Mouse (Mus musculus): ENCODE data around the gene Mettl25. TPM values are rescaled to one million over a fixed set of nuclear protein-coding genes. Genes with fewer than 3 reads are reported as not detected.

Mettl25 gene
- polyA plus RNA-seq, 1 experiment from 2014 or later = 11.0 TPM

DNA sequence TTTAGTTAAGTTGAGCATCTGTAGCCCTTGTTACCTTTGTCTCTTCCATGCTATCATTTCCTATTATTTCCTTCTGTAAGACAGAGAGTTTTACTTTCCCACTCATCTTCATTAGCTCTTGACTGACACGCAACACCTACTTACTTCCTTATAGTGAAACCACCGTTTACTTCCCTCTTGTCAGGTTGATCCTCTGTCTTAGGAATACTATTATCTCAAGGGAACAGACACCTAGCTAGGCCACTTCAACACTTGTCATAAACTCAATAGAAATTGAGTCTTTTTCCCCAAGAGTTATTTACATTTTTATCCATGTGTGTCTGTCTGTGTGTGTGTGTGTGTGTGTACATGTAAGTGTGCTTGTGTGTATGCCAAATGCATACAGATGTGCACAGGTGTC is 37.7 kb downstream of the Mettl25 start:
- Histone ChIP-seq H3K4me3 (ENCODE audit: control insufficient read depth in 1 of 2, insufficient read depth in 1 of 2, low read depth in 1 of 2, low read length in 2 of 2) (no peak overlapping the region), H3K27me3 (ENCODE audit: control insufficient read depth, insufficient read depth, low read length) (no peaks in the 10 kb centered on the region), H3K27ac (replicated peaks in 1 of 2; ENCODE audit: control insufficient read depth in 1 of 2, insufficient read depth in 1 of 2, low read depth in 2 of 2, low read length in 2 of 2) (no peak overlapping the region), H3K4me2 (ENCODE audit: low read length) (no peak overlapping the region), H3K36me3 (ENCODE audit: control insufficient read depth, insufficient read depth, low read length) (no peaks in the 10 kb centered on the region), H3K4me1 (ENCODE audit: control insufficient read depth in 2 of 2, insufficient read depth in 2 of 2, low read length in 2 of 2) (no peaks in the 10 kb centered on the region), H3K9ac (ENCODE audit: low read length) (no peak overlapping the region), H3K9me3 (ENCODE audit: control insufficient read depth, low read length) (no peaks in the 10 kb centered on the region)
- 86% methylated on average over 2 of the region's 2 CpGs for WGBS
- no peak for ATAC-seq (ENCODE audit: insufficient number of reproducible peaks, insufficient read depth, low FRiP score, low read depth)

DNA sequence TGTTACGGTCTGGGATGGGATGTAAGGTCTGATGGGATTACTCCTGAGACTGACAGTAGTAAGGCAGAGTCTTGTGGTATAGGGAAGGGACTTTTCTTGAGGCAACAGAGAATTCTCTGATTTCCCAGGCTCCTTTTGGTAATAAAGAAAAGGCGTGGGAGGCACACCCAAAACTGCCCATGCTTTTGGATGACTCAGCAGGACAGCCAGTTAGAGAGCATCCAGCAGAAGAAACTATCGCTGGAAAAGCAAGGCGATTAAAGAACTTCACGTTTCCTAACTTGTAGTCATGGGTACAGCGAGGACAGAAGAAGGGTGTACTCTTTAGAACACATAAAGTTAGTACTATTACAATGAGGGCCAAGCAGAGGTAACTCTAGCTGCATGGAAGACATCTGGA is 39.0 kb downstream of the Mettl25 start:
- no peak overlapping the region for H3K9ac ChIP-seq (ENCODE audit: low read length)
- no peak for ATAC-seq (ENCODE audit: insufficient number of reproducible peaks, insufficient read depth, low FRiP score, low read depth)
- H3K4me1 ChIP-seq (ENCODE audit: control insufficient read depth in 2 of 2, insufficient read depth in 2 of 2, low read length in 2 of 2) = 0 out of 4 replicates have a peak, but pooled peaks cover 0 to 4% of the 10 kb centered on the region in 2 experiments
- H3K9me3 ChIP-seq (ENCODE audit: control insufficient read depth, low read length) = no peaks in the 10 kb centered on the region
- H3K4me3 ChIP-seq (ENCODE audit: control insufficient read depth in 1 of 2, insufficient read depth in 1 of 2, low read depth in 1 of 2, low read length in 2 of 2) = no peak overlapping the region
- H3K4me2 ChIP-seq (ENCODE audit: low read length) = no peak overlapping the region
- H3K36me3 ChIP-seq (ENCODE audit: control insufficient read depth, insufficient read depth, low read length) = no peaks in the 10 kb centered on the region
- no peak overlapping the region for H3K27ac ChIP-seq (replicated peaks in 1 of 2; ENCODE audit: control insufficient read depth in 1 of 2, insufficient read depth in 1 of 2, low read depth in 2 of 2, low read length in 2 of 2)
- WGBS = 91% methylated on average over 6 of the region's 6 CpGs
- H3K27me3 ChIP-seq (ENCODE audit: control insufficient read depth, insufficient read depth, low read length) = no peaks in the 10 kb centered on the region

DNA sequence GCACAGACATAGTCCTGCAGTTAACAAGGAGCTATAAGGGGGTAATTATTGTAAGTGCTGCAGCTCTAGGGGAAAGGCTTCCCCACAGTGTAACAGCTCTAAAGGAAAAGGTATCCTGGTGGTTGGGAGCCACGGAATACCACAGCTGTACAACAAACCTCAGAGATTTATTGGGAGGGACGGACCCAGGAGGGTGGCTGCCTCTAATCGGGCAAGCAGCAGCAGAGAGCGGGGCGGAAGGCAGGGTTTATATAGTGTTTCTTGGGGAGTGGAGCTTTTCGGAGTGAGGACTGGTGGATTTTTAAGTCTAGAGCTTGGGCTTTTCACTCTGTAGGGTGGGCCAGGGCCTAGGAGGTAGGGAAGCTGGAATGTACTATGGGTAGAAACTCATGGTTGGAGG is 40.0 kb downstream of the Mettl25 start:
- no peaks in the 10 kb centered on the region for H3K9me3 ChIP-seq (ENCODE audit: control insufficient read depth, low read length)
- 88% methylated on average over 6 of the region's 6 CpGs for WGBS
- H3K4me2 ChIP-seq (ENCODE audit: low read length) = no peak overlapping the region
- no peak overlapping the region for H3K27ac ChIP-seq (replicated peaks in 1 of 2; ENCODE audit: control insufficient read depth in 1 of 2, insufficient read depth in 1 of 2, low read depth in 2 of 2, low read length in 2 of 2)
- no peaks in the 10 kb centered on the region for H3K27me3 ChIP-seq (ENCODE audit: control insufficient read depth, insufficient read depth, low read length)
- no peak for ATAC-seq (ENCODE audit: insufficient number of reproducible peaks, insufficient read depth, low FRiP score, low read depth)
- no peak overlapping the region for H3K9ac ChIP-seq (ENCODE audit: low read length)
- H3K4me1 ChIP-seq (ENCODE audit: control insufficient read depth in 2 of 2, insufficient read depth in 2 of 2, low read length in 2 of 2) = 0 out of 4 replicates have a peak, but pooled peaks cover 0 to 4% of the 10 kb centered on the region in 2 experiments
- H3K36me3 ChIP-seq (ENCODE audit: control insufficient read depth, insufficient read depth, low read length) = no peaks in the 10 kb centered on the region
- no peak overlapping the region for H3K4me3 ChIP-seq (ENCODE audit: control insufficient read depth in 1 of 2, insufficient read depth in 1 of 2, low read depth in 1 of 2, low read length in 2 of 2)

DNA sequence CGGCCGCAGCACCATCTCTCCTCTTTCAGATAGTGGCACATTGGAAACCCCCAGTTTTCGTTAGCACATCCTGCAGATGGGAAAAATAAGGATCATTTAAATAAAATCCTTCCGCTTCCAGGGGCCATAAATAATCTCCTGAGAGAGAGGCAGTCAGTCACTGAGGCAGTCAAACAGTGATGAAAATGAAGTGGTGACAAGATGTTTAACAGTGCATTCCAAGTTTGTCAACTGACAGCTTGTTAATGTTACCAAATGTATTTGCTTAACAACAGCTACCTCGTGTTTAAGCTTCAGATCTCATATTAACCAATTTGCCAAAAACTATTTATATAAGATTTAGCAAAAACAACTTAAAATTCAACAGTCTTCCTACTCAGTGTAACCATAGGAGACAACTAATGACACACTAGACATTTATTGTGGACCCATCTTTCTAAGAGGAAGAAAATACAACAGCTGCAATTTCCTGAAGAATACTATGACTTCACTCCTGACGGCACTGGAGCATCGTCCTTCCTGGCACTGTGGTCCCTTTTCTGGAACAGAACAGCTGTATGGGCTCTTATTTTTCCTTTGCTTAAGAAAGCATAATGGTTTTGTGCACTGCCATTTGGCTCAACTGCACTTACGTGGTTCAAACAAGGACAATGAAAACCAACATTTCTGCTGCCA is 43.8 kb downstream of the Mettl25 start:
- 64% methylated on average over 8 of the region's 8 CpGs for WGBS
- H3K9me3 ChIP-seq (ENCODE audit: control insufficient read depth, low read length) = no peaks in the 10 kb centered on the region

DNA sequence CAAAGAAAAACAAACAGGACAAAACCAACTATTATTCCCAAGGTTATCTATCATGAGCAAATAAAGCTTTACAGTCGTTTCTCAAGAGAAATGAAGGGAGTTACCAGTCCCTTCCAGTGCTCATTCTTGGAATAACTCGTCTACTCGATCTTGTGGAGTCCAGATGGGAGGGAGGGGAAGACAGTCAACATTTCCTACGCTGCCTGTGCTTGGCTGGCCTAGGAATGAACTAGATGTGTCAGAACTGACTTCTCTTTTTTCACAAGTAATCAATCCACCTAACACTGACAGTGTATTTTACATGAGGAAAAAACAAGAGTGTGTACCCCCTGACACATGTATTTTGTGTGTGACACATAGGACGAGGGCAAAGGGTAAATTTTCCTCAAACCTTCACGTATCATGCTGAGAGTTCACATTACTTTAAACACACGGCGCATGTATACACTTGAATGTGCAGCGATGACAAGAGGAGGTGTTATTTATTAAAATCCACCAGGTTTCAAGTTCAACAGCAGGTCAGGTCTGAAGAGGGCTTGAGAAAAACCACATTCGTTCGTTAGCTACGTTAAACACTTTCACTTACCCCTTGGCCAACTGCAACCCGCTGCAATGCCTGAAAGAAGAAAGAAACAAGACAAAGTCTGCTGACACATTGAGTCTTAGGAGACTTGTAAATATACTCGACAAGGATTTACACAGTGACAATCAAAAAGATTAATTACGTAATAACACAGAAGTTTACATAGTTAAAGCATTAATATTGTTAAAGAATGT is 47.2 kb downstream of the Mettl25 start:
- ATAC-seq (ENCODE audit: insufficient number of reproducible peaks, insufficient read depth, low FRiP score, low read depth) = no peak
- H3K9me3 ChIP-seq (ENCODE audit: control insufficient read depth, low read length) = no peaks in the 10 kb centered on the region
- 0 out of 4 replicates have a peak, but pooled peaks cover 0 to 4% of the 10 kb centered on the region in 2 experiments for H3K4me1 ChIP-seq (ENCODE audit: control insufficient read depth in 2 of 2, insufficient read depth in 2 of 2, low read length in 2 of 2)
- H3K4me2 ChIP-seq (ENCODE audit: low read length) = no peak overlapping the region
- H3K27ac ChIP-seq (replicated peaks in 1 of 2; ENCODE audit: control insufficient read depth in 1 of 2, insufficient read depth in 1 of 2, low read depth in 2 of 2, low read length in 2 of 2) = no peak overlapping the region
- no peak overlapping the region for H3K4me3 ChIP-seq (ENCODE audit: control insufficient read depth in 1 of 2, insufficient read depth in 1 of 2, low read depth in 1 of 2, low read length in 2 of 2)
- H3K36me3 ChIP-seq (ENCODE audit: control insufficient read depth, insufficient read depth, low read length) = peaks cover 13% of the 10 kb centered on the region
- H3K9ac ChIP-seq (ENCODE audit: low read length) = no peak overlapping the region
- no peaks in the 10 kb centered on the region for H3K27me3 ChIP-seq (ENCODE audit: control insufficient read depth, insufficient read depth, low read length)
- 67% methylated on average over 15 of the region's 15 CpGs for WGBS

More for the DNA sequence above, 43.8 kb downstream of the Mettl25 start:
- H3K36me3 ChIP-seq (ENCODE audit: control insufficient read depth, insufficient read depth, low read length) = peaks cover 9% of the 10 kb centered on the region
- no peak overlapping the region for H3K9ac ChIP-seq (ENCODE audit: low read length)
- no peak overlapping the region for H3K4me2 ChIP-seq (ENCODE audit: low read length)
- no peak overlapping the region for H3K27ac ChIP-seq (replicated peaks in 1 of 2; ENCODE audit: control insufficient read depth in 1 of 2, insufficient read depth in 1 of 2, low read depth in 2 of 2, low read length in 2 of 2)
- 0 out of 4 replicates have a peak, but pooled peaks cover 0 to 4% of the 10 kb centered on the region in 2 experiments for H3K4me1 ChIP-seq (ENCODE audit: control insufficient read depth in 2 of 2, insufficient read depth in 2 of 2, low read length in 2 of 2)
- no peak for ATAC-seq (ENCODE audit: insufficient number of reproducible peaks, insufficient read depth, low FRiP score, low read depth)
- no peak overlapping the region for H3K4me3 ChIP-seq (ENCODE audit: control insufficient read depth in 1 of 2, insufficient read depth in 1 of 2, low read depth in 1 of 2, low read length in 2 of 2)
- H3K27me3 ChIP-seq (ENCODE audit: control insufficient read depth, insufficient read depth, low read length) = no peaks in the 10 kb centered on the region

DNA sequence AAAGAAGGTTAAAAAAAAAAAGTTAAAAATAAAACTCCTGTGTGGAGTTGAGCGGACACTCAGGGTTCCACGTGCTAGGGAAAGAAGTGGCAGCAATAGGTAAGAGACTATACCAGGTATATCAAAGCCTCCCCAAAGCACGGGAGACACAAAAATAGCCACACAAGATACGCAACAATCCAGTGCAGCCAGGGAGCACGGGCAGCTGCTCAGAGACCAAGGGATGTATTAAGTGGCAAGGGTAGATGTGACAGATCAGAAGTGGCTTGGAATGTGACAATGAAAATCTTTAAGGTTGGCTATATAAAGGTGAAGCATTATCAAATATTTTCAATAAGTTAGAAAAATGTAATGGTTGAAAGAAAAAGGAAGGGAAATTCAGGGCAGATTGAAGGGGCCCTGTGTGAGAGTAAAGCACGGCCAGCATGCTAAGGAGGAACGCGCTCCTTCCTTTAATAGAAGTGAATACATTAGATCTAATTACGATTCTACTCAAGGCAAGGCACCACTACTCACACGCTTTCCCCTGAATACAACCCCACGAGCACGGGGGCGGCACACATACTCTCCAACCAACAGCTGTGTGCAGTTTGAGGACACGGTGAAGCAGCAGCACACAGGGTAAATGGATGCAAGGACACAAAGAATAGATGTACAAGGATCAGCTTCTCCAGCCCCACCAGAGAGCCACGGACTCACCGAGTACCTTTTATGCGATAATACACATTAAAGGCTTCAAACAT is 52.3 kb downstream of the Mettl25 start:
- H3K27ac ChIP-seq (replicated peaks in 1 of 2; ENCODE audit: control insufficient read depth in 1 of 2, insufficient read depth in 1 of 2, low read depth in 2 of 2, low read length in 2 of 2) = no peak overlapping the region
- 82% methylated on average over 17 of the region's 17 CpGs for WGBS
- ATAC-seq (ENCODE audit: insufficient number of reproducible peaks, insufficient read depth, low FRiP score, low read depth) = no peak
- H3K4me3 ChIP-seq (ENCODE audit: control insufficient read depth in 1 of 2, insufficient read depth in 1 of 2, low read depth in 1 of 2, low read length in 2 of 2) = no peak overlapping the region
- H3K9ac ChIP-seq (ENCODE audit: low read length) = no peak overlapping the region
- no peak overlapping the region for H3K4me2 ChIP-seq (ENCODE audit: low read length)
- peaks cover 7% of the 10 kb centered on the region for H3K36me3 ChIP-seq (ENCODE audit: control insufficient read depth, insufficient read depth, low read length)
- no peaks in the 10 kb centered on the region for H3K9me3 ChIP-seq (ENCODE audit: control insufficient read depth, low read length)
- 0 out of 4 replicates have a peak, but pooled peaks cover 0 to 2% of the 10 kb centered on the region in 2 experiments for H3K4me1 ChIP-seq (ENCODE audit: control insufficient read depth in 2 of 2, insufficient read depth in 2 of 2, low read length in 2 of 2)
- no peaks in the 10 kb centered on the region for H3K27me3 ChIP-seq (ENCODE audit: control insufficient read depth, insufficient read depth, low read length)

DNA sequence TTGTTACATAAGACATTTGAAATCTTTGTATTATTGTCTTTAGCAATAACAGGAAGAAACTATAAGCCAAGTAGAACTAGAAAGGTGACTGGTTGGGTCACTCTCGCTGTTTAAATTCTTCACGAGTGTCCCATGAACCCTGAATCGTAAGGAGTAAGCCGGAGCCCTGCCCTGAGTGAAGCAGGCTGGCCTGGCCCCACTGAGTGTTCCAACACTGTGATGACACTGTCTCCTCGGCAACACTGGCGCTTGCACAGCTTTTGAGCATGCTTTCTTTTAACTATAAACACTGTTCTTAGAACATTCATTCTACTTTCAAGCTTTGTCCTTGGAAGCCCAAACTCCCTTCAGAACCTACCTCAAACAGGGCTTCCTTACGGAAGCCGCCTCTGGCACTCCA is 57.4 kb downstream of the Mettl25 start:
- Histone ChIP-seq H3K27me3 (ENCODE audit: control insufficient read depth, insufficient read depth, low read length) (no peaks in the 10 kb centered on the region), H3K4me1 (ENCODE audit: control insufficient read depth in 2 of 2, insufficient read depth in 2 of 2, low read length in 2 of 2) (0 out of 4 replicates have a peak, but pooled peaks cover 0 to 2% of the 10 kb centered on the region in 2 experiments), H3K4me2 (ENCODE audit: low read length) (no peak overlapping the region), H3K9ac (ENCODE audit: low read length) (no peak overlapping the region), H3K9me3 (ENCODE audit: control insufficient read depth, low read length) (no peaks in the 10 kb centered on the region), H3K27ac (replicated peaks in 1 of 2; ENCODE audit: control insufficient read depth in 1 of 2, insufficient read depth in 1 of 2, low read depth in 2 of 2, low read length in 2 of 2) (no peak overlapping the region), H3K36me3 (ENCODE audit: control insufficient read depth, insufficient read depth, low read length) (peaks cover 3% of the 10 kb centered on the region; the same call in 1 of the 2 replicates), H3K4me3 (ENCODE audit: control insufficient read depth in 1 of 2, insufficient read depth in 1 of 2, low read depth in 1 of 2, low read length in 2 of 2) (no peak overlapping the region)
- 76% methylated on average over 8 of the region's 8 CpGs for WGBS
- ATAC-seq (ENCODE audit: insufficient number of reproducible peaks, insufficient read depth, low FRiP score, low read depth) = no peak
